Mouse (Mus musculus) lung, postnatal 36 days (tissue): Measurements from ENCODE around the gene Bgn.

ENCODE experiments used
- DNase-seq: peaks from one replicate; pipeline ENCODE4 v3.0.0; 2022; ENCODE audit warnings: mixed read lengths

The Bgn gene

GRCm38 (mm10) chrX:73490804-73491203 lies 7.4 kb downstream of the Bgn start:
- peak; percentile 49 for DNase-seq

GRCm38 (mm10) chrX:73493567-73493966 lies 10.2 kb downstream of the Bgn start:
- DNase-seq: peak; percentile 87

- no peak for DNase-seq
Observed at GRCm38 (mm10) chrX:73496746-73497145, 13.3 kb downstream of the Bgn start.

GRCm38 (mm10) chrX:73505130-73505735 lies 21.8 kb downstream of the Bgn start:
- DNase-seq: no peak

GRCm38 (mm10) chrX:73506577-73506976 lies 23.2 kb downstream of the Bgn start:
- DNase-seq: no peak

- no peak for DNase-seq
Observed at GRCm38 (mm10) chrX:73509209-73509608, 25.8 kb downstream of the Bgn start.

- no peak for DNase-seq
Observed at GRCm38 (mm10) chrX:73512904-73513303, 29.5 kb downstream of the Bgn start.

GRCm38 (mm10) chrX:73516556-73516955 lies 33.2 kb downstream of the Bgn start:
- no peak for DNase-seq

GRCm38 (mm10) chrX:73517060-73517600 lies 33.7 kb downstream of the Bgn start:
- DNase-seq: no peak

- no peak for DNase-seq
Observed at GRCm38 (mm10) chrX:73520692-73521091, 37.3 kb downstream of the Bgn start.

GRCm38 (mm10) chrX:73524318-73525222 lies 41.2 kb downstream of the Bgn start:
- no peak for DNase-seq

GRCm38 (mm10) chrX:73525223-73526140 lies 42.1 kb downstream of the Bgn start:
- DNase-seq: no peak

- peak; percentile 8 for DNase-seq
Observed at GRCm38 (mm10) chrX:73526410-73526887, 43.0 kb downstream of the Bgn start.

- DNase-seq: no peak
Observed at GRCm38 (mm10) chrX:73537875-73538274, 54.5 kb downstream of the Bgn start.

- DNase-seq: peak; percentile 29
Observed at GRCm38 (mm10) chrX:73543340-73543739, 59.9 kb downstream of the Bgn start.
